Mouse (Mus musculus): ENCODE results near the gene Degs2.

DNA sequence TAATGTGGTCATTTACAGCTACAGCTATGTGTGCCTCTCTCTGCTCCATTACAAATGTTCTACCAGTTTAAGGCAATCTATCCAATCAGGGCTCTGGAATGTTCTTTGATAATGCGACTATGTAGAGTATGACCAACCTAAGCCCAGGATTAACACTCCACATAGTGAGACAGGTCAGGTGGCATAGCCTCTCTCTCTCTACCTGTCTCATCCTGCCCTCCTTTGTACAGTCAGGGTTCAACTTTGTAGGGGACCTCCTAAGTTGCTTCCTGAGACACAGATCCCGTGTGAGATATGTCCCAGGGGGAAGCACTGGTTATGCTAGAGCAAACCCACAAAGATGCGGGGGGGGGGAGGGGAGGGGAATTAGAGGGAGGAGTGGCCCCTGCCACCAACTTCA is 48.1 kb upstream of the Degs2 start:
- TF ChIP-seq CTCF (IDR thresholded peaks at IDR 0.05; ENCODE audit: borderline replicate concordance, control insufficient read depth, extremely low read depth, insufficient read depth, low read length, poor library complexity) (no peak), POLR2A (IDR thresholded peaks at IDR 0.05; ENCODE audit: control insufficient read depth, extremely low read depth, insufficient read depth, low read length, poor library complexity) (no peak)
